Mouse (Mus musculus): ENCODE results near the gene Inppl1.

DNA sequence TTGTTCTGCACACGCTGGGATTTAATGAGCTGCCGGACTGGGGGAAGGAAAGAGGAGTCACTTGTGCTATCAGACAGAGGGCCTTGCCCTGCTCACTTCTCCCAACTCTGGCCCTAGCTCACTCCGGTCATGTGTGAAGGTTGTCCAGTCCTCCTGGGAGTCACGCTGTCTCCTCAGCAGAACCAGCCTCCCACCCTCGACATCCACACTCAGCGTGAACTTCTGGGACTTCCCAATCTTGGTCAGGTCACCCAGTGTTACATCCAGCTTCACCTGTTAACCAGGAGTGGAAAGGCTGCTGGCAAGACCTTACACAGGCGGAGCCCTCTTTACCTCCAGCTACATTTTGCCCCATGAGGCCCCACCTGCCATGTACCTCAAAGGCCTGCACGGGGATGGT lies 6.6 kb downstream of the Inppl1 start:
- no peak for TF ChIP-seq CTCF (IDR thresholded peaks at IDR 0.05; ENCODE audit: borderline replicate concordance, insufficient read depth, low read length)
- TF ChIP-seq POLR2A (IDR thresholded peaks at IDR 0.05; ENCODE audit: low read depth, low read length) = no peak

All from embryonic fibroblast, embryonic 13.5 days (primary cell).